Mouse (Mus musculus): ENCODE measurements around the gene Vamp8.

GRCm38 (mm10) chr6:72358086-72358764, 32.3 kb downstream of the Vamp8 start:
- TF ChIP-seq CTCF (IDR thresholded peaks at IDR 0.05; ENCODE audit: borderline replicate concordance, extremely low read depth, insufficient read depth, insufficient read length), result no peak
- TF ChIP-seq POLR2A (IDR thresholded peaks at IDR 0.05; ENCODE audit: borderline replicate concordance, extremely low read depth, insufficient read depth, insufficient read length, poor library complexity, severe bottlenecking), result no peak

Measured in brain, embryonic 14.5 days (tissue).